In genomic region chr10:82048460-82048804, GRCm38 (mm10) we compare ENCODE assay signal across 1 mouse cellular context.
TF ChIP-seq lines count a peak whose summit lies in the region.

No protein-coding gene starts in this region.

TF ChIP-seq in MEL, 35 proteins besides CTCF, POLR2A, EP300 and RAD21:
- peak; percentile 15; the same call in 1 of the 2 replicates for TF ChIP-seq MYC (IDR thresholded peaks at IDR 0.05; ENCODE audit: low read depth, low read length)
